ENCODE assay signal across 11 mouse cellular contexts in genomic region chr11:43835456-43835855, GRCm38 (mm10).
A peak's percentile ranks its signal among the peaks of the same experiment; 100 is the strongest.
DNase-seq lines count a peak whose midpoint lies in the region; ATAC-seq and TF ChIP-seq lines count a peak whose summit lies in the region.
"Had no signal": no experiment of that assay in that cellular context is flagged by ENCODE, and none has a peak within 500 bp of the region (broad histone marks: within the 10 kb centered on the region; RNA-seq: fewer than 3 reads in every experiment).

No protein-coding gene starts in this region.

- H3K36me3 ChIP-seq in kidney, adult 2 months (ENCODE audit: control insufficient read depth, insufficient read depth, low read length), result no peaks in the 10 kb centered on the region
- no peaks in the 10 kb centered on the region for H3K36me3 ChIP-seq in embryonic facial prominence, embryonic 13.5 days
- H3K36me3 ChIP-seq in hindbrain, embryonic 14.5 days (replicated peaks; ENCODE audit: control insufficient read depth, insufficient read depth), result no peaks in the 10 kb centered on the region
- H3K36me3 ChIP-seq in midbrain, embryonic 14.5 days (ENCODE audit: control insufficient read depth, insufficient read depth, low read length), result no peaks in the 10 kb centered on the region
- H3K36me3 ChIP-seq: G1E had no signal

- H3K4me2 ChIP-seq in embryonic facial prominence, embryonic 13.5 days, result peak overlapping the region; percentile 81
- H3K4me2 ChIP-seq in hindbrain, embryonic 14.5 days (replicated peaks), result peak overlapping the region; percentile 70
- H3K4me2 ChIP-seq in midbrain, embryonic 14.5 days (ENCODE audit: low read length), result peak overlapping the region; percentile 81

- no peaks in the 10 kb centered on the region for H3K27me3 ChIP-seq in kidney, adult 2 months (replicated peaks; ENCODE audit: control insufficient read depth, insufficient read depth, low read length)
- peaks cover 51% of the 10 kb centered on the region for H3K27me3 ChIP-seq in embryonic facial prominence, embryonic 13.5 days
- H3K27me3 ChIP-seq in hindbrain, embryonic 14.5 days (ENCODE audit: control insufficient read depth, insufficient read depth, low read length), result 0 out of 2 replicates have a peak, but pooled peaks cover 3% of the 10 kb centered on the region
- no peaks in the 10 kb centered on the region for H3K27me3 ChIP-seq in midbrain, embryonic 14.5 days (ENCODE audit: control insufficient read depth, insufficient read depth, low read length)

- no peak for ATAC-seq in embryonic facial prominence, embryonic 13.5 days (ENCODE audit: insufficient number of reproducible peaks, insufficient read depth, low FRiP score, low TSS enrichment, low read depth)
- ATAC-seq in hindbrain, embryonic 14.5 days (ENCODE audit: low FRiP score), result no peak
- peak; percentile 3; the same call in 1 of the 2 replicates for ATAC-seq in midbrain, embryonic 14.5 days (ENCODE audit: low FRiP score, low TSS enrichment)
- no peak for ATAC-seq in granulocyte monocyte progenitor cell, adult 5-6 weeks (replicated peaks; ENCODE audit: poor library complexity, severe bottlenecking)

- no peak overlapping the region; the same call in 1 of the 2 replicates for H3K9ac ChIP-seq in embryonic facial prominence, embryonic 13.5 days
- no peak overlapping the region for H3K9ac ChIP-seq in hindbrain, embryonic 14.5 days
- H3K9ac ChIP-seq in midbrain, embryonic 14.5 days (replicated peaks; ENCODE audit: low read length), result no peak overlapping the region

- 0 out of 2 replicates have a peak overlapping the region, but pooled peaks have one; percentile 10 for H3K4me3 ChIP-seq in kidney, adult 2 months (ENCODE audit: insufficient read depth, low read depth, low read length)
- peak overlapping the region; percentile 56 for H3K4me3 ChIP-seq in embryonic facial prominence, embryonic 13.5 days
- peak overlapping the region; percentile 60 for H3K4me3 ChIP-seq in hindbrain, embryonic 14.5 days (replicated peaks; ENCODE audit: low read length)
- H3K4me3 ChIP-seq in midbrain, embryonic 14.5 days (replicated peaks; ENCODE audit: low read depth, low read length), result peak overlapping the region; percentile 57

- no peaks in the 10 kb centered on the region for H3K4me1 ChIP-seq in kidney, adult 2 months (ENCODE audit: control insufficient read depth, insufficient read depth, low read length)
- H3K4me1 ChIP-seq in embryonic facial prominence, embryonic 13.5 days, result peaks cover 8% of the 10 kb centered on the region
- H3K4me1 ChIP-seq in hindbrain, embryonic 14.5 days (replicated peaks; ENCODE audit: control insufficient read depth, insufficient read depth, low read length), result no peaks in the 10 kb centered on the region
- H3K4me1 ChIP-seq in midbrain, embryonic 14.5 days (ENCODE audit: control insufficient read depth, insufficient read depth, low read length), result 0 out of 2 replicates have a peak, but pooled peaks cover 4% of the 10 kb centered on the region

- no peaks in the 10 kb centered on the region for H3K9me3 ChIP-seq in embryonic facial prominence, embryonic 13.5 days
- H3K9me3 ChIP-seq in hindbrain, embryonic 14.5 days (ENCODE audit: control insufficient read depth, low read length), result no peaks in the 10 kb centered on the region
- no peaks in the 10 kb centered on the region for H3K9me3 ChIP-seq in midbrain, embryonic 14.5 days (ENCODE audit: control insufficient read depth, low read length)
- H3K9me3 ChIP-seq: G1E had no signal

- no peak for DNase-seq in kidney, adult 2 months
- DNase-seq in kidney, postnatal 4 days, result no peak
- no peak for DNase-seq in hindbrain, embryonic 14.5 days (ENCODE audit: low spot score)
- no peak for DNase-seq in midbrain, embryonic 14.5 days
- DNase-seq in gastrocnemius, adult 18-20 months (ENCODE audit: low spot score), result no peak
- no peak for DNase-seq in layer of hippocampus, postnatal 10 days (ENCODE audit: low spot score in 2 of 2)
- DNase-seq: adrenal gland, postnatal 10 days; thymus, postnatal 4 days had no signal

- no peak for TF ChIP-seq POLR2A in kidney, adult 2 months (IDR thresholded peaks at IDR 0.05; ENCODE audit: low read depth, low read length)

- no peak overlapping the region for H3K27ac ChIP-seq in kidney, adult 2 months (ENCODE audit: insufficient read depth, low read depth, low read length)
- H3K27ac ChIP-seq in embryonic facial prominence, embryonic 13.5 days, result no peak overlapping the region
- no peak overlapping the region for H3K27ac ChIP-seq in hindbrain, embryonic 14.5 days
- no peak overlapping the region for H3K27ac ChIP-seq in midbrain, embryonic 14.5 days (replicated peaks; ENCODE audit: low read depth, low read length)

- 94% methylated on average over 15 of the region's 15 CpGs for WGBS in kidney, adult 2 months
- 94% methylated on average over 15 of the region's 15 CpGs for WGBS in embryonic facial prominence, embryonic 13.5 days
- 94% methylated on average over 15 of the region's 15 CpGs for WGBS in hindbrain, embryonic 14.5 days
- WGBS in midbrain, embryonic 14.5 days, result 96% methylated on average over 15 of the region's 15 CpGs

- TF ChIP-seq CTCF in kidney, adult 2 months (conservative IDR thresholded peaks at IDR 0.05; ENCODE audit: insufficient read depth, insufficient read length, low read depth, low read length), result no peak

Comparison
In these comparisons a context has a peak if more than half of its experiments do, and no peak if none do; other contexts are left out.
1. H3K4me3 ChIP-seq: peak in every context shown above with its lines; median percentile 60 in hindbrain, embryonic 14.5 days; 57 in midbrain, embryonic 14.5 days; 56 in embryonic facial prominence, embryonic 13.5 days; 10 in kidney, adult 2 months.